Mouse (Mus musculus) left cerebral cortex, adult 2 months (tissue): ENCODE results near the gene Megf8. TPM values are rescaled to one million over a fixed set of nuclear protein-coding genes. Genes with fewer than 3 reads are reported as not detected.

Experiments
- DNase-seq, 2 experiments: peaks; one replicate each; pipeline ENCODE4 v3.0.0; 2021 to 2022; ENCODE audit warnings: low spot score in 2 of 2, mixed read lengths in 1 of 2; ENCODE audit errors: extremely low spot score in 1 of 2
- H3K27ac ChIP-seq: fragments of 200-600 bp; 2 replicates; pipeline ENCODE4 v1.8.1; 2022
- H3K4me3 ChIP-seq: fragments of 200-600 bp; 2 replicates; pipeline ENCODE4 v1.8.1; 2022
- CTCF ChIP-seq: fragments of 200-600 bp; IDR thresholded peaks from 2 replicates; pipeline ENCODE4 v1.8.1; 2022; ENCODE audit warnings: antibody characterized with exemption, mild to moderate bottlenecking, moderate library complexity
- intact Hi-C: fragments of 180-260 bp; cut with DNase I; formaldehyde crosslinking; loops from one replicate; pipeline ENCODE4 v1.15.1; 2025
- total RNA-seq, 2 experiments: library from RNA; stranded (reverse); gene quantifications; 2 replicates each; pipeline ENCODE4 v1.2.3; 2021

Megf8 gene
- total RNA-seq, 2 experiments from 2014 or later, result 110 to 115 TPM

DNA sequence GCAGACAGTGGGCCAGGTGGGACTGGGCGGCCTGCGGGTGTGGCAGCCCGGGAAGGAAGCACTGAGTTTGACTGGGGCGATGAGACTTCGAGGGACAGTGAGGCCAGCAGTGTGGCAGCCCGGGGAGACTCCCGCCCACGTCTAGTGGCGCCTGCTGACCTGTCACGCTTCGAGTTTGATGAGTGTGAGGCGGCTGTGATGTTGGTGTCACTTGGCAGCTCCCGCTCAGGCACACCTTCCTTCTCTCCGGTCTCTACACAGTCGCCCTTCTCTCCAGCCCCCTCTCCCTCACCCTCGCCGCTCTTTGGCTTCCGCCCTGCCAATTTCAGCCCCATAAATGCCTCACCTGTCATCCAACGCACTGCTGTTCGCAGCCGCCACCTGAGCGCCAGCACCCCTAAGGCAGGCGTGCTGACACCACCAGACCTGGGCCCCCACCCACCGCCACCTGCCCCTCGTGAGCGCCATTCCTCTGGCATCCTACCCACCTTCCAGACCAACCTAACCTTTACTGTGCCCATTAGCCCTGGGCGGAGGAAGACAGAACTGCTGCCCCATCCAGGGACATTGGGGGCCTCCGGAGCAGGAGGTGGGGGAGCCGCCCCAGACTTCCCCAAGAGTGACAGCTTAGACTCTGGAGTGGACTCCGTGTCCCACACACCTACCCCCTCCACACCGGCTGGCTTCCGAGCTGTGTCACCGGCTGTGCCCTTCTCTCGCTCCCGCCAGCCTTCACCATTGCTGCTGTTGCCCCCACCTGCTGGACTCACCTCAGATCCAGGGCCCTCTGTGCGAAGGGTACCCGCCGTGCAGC lies 44.3 kb upstream of the Megf8 start:
- Histone ChIP-seq H3K4me3 (no peak overlapping the region), H3K27ac (no peak overlapping the region)
- intact Hi-C loops, result no loop called here
- no peak for DNase-seq
- TF ChIP-seq CTCF, result no peak

DNA sequence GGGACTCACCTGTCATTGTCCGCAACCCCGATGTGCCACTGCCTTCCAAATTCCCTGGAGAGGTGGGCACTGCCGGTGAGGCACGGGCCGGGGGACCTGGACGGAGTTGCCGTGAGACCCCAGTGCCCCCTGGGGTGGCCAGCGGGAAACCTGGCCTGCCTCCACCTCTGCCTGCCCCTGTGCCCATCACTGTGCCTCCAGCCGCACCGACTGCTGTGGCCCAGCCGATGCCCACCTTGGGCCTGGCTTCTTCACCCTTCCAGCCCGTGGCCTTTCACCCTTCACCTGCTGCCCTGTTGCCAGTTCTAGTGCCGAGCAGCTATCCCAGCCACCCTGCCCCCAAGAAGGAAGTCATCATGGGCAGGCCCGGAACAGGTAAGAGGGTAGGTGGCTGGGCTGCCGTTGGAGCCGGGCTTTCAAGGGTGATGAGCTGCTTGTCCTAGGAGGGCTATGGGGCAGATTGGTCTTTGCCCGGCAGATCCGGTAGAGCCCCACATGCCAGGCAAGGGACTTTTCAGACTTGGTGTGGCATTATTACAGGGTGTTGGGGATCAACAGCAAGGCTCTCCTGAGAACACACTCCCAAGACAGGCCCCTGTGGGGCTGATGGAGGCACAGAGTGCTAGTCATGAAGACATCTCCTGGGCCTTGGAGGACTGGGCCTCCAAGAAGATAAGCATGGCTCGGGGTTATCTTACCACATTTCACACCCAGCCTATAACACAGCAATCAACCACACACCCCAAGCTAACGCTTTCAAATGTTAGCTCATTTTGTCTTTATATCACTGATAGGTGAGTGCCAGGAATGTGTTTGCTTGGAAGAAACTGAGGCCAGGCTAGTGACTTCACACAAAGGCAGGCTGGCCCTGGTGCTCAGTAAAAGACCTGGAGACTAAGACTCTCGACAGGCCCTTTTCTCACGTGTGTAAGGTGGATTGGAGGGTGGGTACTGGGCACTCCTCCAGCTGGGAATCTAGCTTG lies 43.4 kb upstream of the Megf8 start:
- DNase-seq, result no peak
- no peak overlapping the region for H3K27ac ChIP-seq
- intact Hi-C loops, result no loop called here
- TF ChIP-seq CTCF, result no peak
- no peak overlapping the region for H3K4me3 ChIP-seq

DNA sequence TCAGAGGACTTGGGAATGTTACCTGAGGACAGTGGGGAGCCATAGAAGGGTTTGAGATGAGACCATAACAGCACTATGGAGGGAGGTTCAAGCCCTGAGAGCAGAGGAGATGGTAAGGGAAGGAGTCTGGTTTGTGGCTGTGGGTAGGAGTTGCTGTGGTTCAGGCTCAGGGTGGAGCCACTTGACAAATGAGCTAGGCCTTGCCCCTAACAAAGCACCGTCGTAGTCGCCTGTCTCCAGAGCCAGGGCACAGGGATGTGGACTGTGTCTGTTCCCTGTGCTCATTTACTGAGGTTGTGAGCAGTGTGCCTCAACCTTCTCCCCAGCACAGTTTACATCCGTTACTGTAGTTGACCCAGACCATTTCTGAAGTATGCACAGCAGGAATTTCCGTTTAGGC lies 42.4 kb upstream of the Megf8 start:
- DNase-seq, result no peak
- H3K4me3 ChIP-seq, result no peak overlapping the region
- peak overlapping the region; percentile 32; the same call in 1 of the 2 replicates for H3K27ac ChIP-seq
- intact Hi-C loops, result no loop called here
- no peak for TF ChIP-seq CTCF

DNA sequence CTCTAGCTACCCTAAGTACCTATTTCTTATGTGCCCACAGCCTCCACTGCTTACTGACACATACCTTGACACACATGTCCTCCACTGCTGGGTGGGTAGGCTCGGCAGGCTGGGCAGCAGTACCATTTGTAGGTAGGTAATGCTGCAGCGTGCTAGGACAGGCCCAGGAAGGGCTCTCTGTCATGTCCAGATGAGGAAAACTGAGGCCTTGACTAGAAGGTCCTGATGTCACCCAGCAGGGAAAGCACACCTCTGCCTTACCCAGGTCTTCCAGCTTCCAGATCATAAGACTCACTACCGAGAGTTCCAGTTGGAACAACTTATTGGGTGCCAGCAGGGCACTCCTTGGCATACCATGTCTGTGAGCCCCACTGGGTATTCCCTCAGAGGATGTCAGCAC lies 42.0 kb upstream of the Megf8 start:
- no peak for DNase-seq
- intact Hi-C loops, result no loop called here
- no peak overlapping the region for H3K4me3 ChIP-seq
- no peak overlapping the region; the same call in 1 of the 2 replicates for H3K27ac ChIP-seq
- TF ChIP-seq CTCF, result no peak

DNA sequence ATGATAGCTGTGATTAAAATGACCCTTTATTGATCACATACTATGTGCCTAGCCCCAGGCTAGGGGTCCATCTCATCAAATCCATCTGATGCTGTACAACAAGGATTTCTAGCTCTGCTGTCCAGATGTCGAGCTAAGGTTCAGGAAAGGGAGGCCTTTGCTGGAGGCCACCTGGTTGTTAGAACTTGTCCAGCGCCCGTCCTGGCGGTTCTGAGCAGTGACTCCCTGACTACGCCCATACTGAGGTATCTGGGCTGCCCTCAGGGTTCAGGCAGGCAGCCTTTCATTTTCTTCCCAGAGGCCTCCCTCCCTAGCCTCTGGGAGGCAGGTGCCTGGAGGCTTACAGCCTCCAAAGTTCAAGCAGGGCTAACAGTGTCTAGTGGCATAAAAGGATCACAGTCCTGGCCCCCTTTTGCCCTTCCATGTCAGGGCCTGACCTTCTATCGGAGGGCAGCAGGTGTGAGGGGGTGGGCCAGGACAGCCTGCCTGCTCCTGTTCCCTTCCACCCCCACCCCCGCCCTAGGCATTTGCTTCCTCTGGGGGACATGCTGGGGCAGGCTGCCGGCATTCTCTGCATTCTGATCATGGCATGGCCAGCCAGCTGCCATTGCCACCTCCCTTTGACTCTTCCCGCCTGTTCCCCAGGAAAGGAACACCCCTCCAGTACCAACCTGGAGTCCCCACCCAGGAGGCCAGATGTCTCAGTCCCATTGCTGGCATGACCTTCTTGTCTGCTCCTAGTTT lies 41.2 kb upstream of the Megf8 start:
- H3K4me3 ChIP-seq, result no peak overlapping the region
- intact Hi-C loops, result no loop called here
- no peak for TF ChIP-seq CTCF
- H3K27ac ChIP-seq, result no peak overlapping the region; the same call in 1 of the 2 replicates
- DNase-seq, result no peak

DNA sequence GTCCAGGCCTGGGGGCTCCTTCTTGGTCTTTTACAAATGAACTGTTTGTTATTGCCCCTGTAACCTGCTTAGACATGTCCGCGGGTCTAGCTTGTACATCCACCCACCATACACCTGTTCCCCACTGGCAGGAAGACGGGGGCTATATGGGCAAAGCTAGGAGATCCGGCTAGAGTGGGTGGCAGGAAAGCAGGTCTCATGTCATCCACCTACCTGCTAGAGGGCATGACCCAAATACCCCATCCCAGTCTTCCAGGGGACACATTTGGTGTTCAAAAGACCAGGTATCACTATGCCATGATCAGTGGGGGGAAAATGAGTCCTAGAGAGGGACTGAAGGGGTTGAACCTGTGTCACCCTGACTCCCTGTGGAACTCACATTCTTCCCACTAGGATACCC lies 39.6 kb upstream of the Megf8 start:
- no peak for TF ChIP-seq CTCF
- intact Hi-C loops, result no loop called here
- peak overlapping the region; percentile 98 for H3K27ac ChIP-seq
- DNase-seq, result no peak
- H3K4me3 ChIP-seq, result peak overlapping the region; percentile 63

DNA sequence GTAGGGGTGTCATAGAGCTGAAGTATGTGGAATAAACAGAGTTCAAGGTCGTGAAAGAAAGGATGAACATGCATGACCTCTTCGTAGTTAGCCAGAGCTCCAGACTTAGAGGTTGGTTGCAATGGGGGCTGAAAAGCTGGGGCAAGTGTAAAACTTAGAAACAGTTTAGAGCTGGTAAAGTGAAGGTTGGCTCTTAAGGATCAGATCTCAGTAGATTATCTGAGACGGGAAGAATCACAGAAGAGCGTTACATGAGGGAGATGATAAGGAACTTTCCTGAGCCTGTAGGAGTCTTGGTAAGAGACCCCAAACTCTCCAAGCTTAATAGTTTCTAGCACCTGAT lies 39.0 kb upstream of the Megf8 start:
- Histone ChIP-seq H3K27ac (peak overlapping the region; percentile 98), H3K4me3 (peak overlapping the region; percentile 63)
- no peak for DNase-seq
- TF ChIP-seq CTCF, result no peak
- intact Hi-C loops, result loop anchor here (1.0 kb wide), 2 partner anchors 30 to 37 kb away; no protein-coding TSS in a partner anchor

DNA sequence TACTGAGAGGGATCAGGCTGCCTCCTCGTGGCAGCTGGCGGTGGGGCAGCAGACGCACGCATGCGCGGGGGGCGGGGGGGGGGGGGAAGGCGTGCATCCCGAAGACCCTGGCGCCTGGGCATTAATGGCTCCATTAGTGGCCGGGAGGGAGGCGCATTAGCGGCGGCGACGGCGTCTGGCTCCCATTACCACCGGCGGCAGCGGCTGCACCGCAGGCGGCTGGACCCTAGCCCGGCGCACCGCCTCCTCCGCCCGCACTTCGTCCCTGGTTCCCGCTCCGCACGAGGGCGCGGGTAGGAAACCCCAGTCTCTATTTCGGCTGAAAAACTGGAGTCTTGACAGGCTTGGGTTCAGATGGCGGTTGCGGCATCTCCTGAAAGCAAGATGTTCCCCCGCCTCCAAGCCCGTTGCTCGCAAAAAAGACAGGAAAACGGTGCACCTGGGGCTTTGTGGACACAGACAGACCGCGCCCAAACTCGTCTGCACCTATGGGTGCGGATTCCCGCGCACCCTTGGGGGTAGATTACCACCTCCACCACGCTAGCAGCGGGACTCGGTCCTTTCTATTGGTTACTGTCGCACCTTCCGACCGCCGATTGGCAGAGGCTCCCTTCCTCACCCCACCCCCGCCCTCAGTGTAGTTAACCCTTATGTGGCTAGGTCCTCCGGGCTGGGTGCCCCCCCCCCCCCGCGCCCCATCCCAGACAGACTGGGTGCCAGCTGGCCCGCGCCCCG lies 38.5 kb upstream of the Megf8 start:
- intact Hi-C loops, result loop anchor here (1.0 kb wide), 2 partner anchors 30 to 37 kb away; no protein-coding TSS in a partner anchor
- peak; percentile 79 to 84 for DNase-seq
- peak; percentile 66 for TF ChIP-seq CTCF
- Histone ChIP-seq H3K27ac (peak overlapping the region; percentile 98), H3K4me3 (peak overlapping the region; percentile 63)

DNA sequence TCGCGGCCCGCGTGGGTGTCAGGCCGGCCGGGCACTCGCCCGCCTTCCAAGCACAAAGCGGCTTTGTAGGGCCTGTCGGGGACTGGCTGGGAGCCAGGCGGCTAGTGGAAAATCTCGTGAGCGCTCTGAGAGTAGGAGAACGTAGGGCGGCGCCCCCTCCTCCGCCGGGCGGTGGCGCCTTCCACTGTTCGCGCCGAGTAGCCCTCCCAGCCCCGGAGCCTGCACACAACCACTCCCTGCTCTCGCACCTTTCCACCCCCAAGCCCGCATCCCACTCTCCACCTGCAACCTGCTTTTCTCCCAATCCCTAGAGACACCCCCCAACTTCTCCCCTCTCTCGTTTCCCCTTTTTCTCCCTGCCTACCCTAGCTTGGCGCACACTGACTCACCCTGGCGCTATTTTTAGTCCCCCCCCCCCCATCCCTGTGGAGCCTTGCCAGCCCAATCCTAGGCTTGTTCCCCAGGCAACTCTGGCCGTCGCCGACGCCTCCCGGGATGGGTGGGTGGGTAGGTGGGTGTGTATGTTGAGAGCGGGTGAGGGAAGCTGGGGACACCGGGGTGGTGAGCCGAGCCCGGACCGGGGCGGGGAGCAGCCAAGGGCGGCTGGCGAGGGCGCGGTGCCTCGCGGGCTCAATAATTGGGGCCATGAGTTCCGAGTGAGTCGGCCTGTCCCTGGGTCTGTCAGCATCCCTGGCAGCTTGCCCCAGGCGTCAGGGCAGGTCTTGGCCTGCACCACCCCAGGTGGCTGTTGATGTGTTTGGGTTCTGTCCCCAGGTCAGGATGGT lies 37.7 kb upstream of the Megf8 start:
- TF ChIP-seq CTCF, result peak; percentile 35
- Histone ChIP-seq H3K27ac (peak overlapping the region; percentile 98), H3K4me3 (peak overlapping the region; percentile 63)
- intact Hi-C loops, result no loop called here
- peak; percentile 87 to 91 for DNase-seq
